Mouse (Mus musculus) 416B (cell line): ENCODE data around the gene Nfia.

Experiments used
- DNase-seq: peaks from one replicate; pipeline ENCODE4 v3.0.0; 2011; ENCODE audit warnings: low read depth

Gene Nfia

GRCm38 (mm10) chr4:97912155-97912554 is 139.6 kb downstream of the Nfia start:
- no peak for DNase-seq

- no peak for DNase-seq
Measured at GRCm38 (mm10) chr4:97912560-97912959, 140.0 kb downstream of the Nfia start.

GRCm38 (mm10) chr4:97914348-97914747 is 141.8 kb downstream of the Nfia start:
- no peak for DNase-seq

GRCm38 (mm10) chr4:97914761-97915160 is 142.2 kb downstream of the Nfia start:
- no peak for DNase-seq

- DNase-seq = no peak
Measured at GRCm38 (mm10) chr4:97917568-97917967, 145.0 kb downstream of the Nfia start.

- DNase-seq = peak; percentile 46
Measured at GRCm38 (mm10) chr4:97918675-97919074, 146.1 kb downstream of the Nfia start.

- DNase-seq = no peak
Measured at GRCm38 (mm10) chr4:97919773-97920172, 147.2 kb downstream of the Nfia start.

- peak; percentile 70 for DNase-seq
Measured at GRCm38 (mm10) chr4:97920287-97921079, 147.9 kb downstream of the Nfia start.

GRCm38 (mm10) chr4:97921682-97922081 is 149.1 kb downstream of the Nfia start:
- peak; percentile 49 for DNase-seq

GRCm38 (mm10) chr4:97923248-97923647 is 150.7 kb downstream of the Nfia start:
- peak; percentile 36 for DNase-seq

GRCm38 (mm10) chr4:97923876-97924316 is 151.4 kb downstream of the Nfia start:
- no peak for DNase-seq

GRCm38 (mm10) chr4:97924414-97924813 is 151.9 kb downstream of the Nfia start:
- no peak for DNase-seq

- DNase-seq = no peak
Measured at GRCm38 (mm10) chr4:97924855-97925254, 152.3 kb downstream of the Nfia start.

GRCm38 (mm10) chr4:97925644-97926043 is 153.1 kb downstream of the Nfia start:
- no peak for DNase-seq

GRCm38 (mm10) chr4:97926607-97927308 is 154.2 kb downstream of the Nfia start:
- DNase-seq = peak; percentile 80

GRCm38 (mm10) chr4:97927309-97927656 is 154.7 kb downstream of the Nfia start:
- DNase-seq = peak; percentile 78

GRCm38 (mm10) chr4:97936371-97936770 is 163.8 kb downstream of the Nfia start:
- DNase-seq = peak; percentile 64

GRCm38 (mm10) chr4:97936912-97937311 is 164.4 kb downstream of the Nfia start:
- no peak for DNase-seq

GRCm38 (mm10) chr4:97939492-97939891 is 167.0 kb downstream of the Nfia start:
- DNase-seq = no peak

- no peak for DNase-seq
Measured at GRCm38 (mm10) chr4:97939920-97940520, 167.5 kb downstream of the Nfia start.

- no peak for DNase-seq
Measured at GRCm38 (mm10) chr4:97941616-97942015, 169.1 kb downstream of the Nfia start.

- DNase-seq = no peak
Measured at GRCm38 (mm10) chr4:97944309-97944708, 171.8 kb downstream of the Nfia start.

GRCm38 (mm10) chr4:97947484-97947883 is 174.9 kb downstream of the Nfia start:
- no peak for DNase-seq
